Mouse (Mus musculus) hematopoietic multipotent progenitor cell, adult 10-12 weeks (in vitro differentiated cells): ENCODE data around the gene Spata13. TPM values are rescaled to one million over a fixed set of nuclear protein-coding genes. Genes with fewer than 3 reads are reported as not detected.

ENCODE experiments used
- polyA plus RNA-seq: library from polyadenylated mRNA; stranded (reverse); fragments of >175 nt; gene quantifications from 2 replicates; pipeline ENCODE4 v1.2.3, GENCODE M21; 2012; ENCODE audit warnings: low replicate concordance

Gene Spata13
- 55.0 and 59.2 TPM in 2 replicates for polyA plus RNA-seq

DNA sequence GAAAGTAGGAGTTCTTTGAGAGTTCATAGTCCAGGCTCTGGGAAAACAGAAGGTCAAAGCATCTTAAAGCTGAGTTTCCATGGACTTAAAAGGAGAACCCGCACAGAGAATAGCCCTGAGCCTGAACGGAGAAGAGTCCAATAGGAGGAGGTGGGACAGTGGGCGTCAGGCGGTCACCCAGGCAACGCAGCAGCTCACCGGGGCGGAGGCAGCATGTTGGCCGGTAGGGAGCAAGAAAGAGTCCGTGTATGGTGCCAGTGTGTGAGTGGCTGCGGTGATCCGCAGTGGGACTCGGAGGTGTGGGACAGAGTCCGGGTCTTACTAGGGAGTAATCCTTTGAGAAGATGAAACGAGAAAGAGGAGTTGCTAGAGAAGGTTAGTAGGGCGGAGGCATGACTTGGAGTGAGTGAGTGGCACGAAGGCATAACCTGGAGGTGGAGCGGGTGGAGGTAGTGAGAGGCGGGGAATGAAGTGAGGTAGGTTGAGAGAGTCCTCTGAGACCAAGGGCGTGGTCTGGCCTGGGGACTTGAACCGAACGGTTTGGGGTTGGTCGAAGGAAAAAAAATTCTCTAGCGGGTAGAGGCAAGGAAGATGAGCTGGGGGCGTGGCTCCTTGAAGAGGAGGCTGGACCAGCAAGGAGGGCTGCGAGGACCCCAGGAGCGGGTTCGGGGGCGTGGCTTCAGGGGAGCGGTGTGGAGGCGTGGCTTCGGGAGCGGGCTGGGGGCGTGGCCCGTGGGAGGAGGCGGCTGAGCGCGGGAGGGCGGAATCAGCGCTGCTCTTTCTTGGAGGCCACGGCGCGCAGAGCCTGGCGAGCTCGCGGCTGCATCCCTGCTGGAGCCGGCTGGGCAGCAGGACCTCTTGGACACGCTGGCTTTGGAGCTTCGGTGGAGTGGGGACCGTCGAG is at the start of gene Spata13:
Spata13 (plus strand) TSS at position 41 of the 904 bp plus-strand sequence.

DNA sequence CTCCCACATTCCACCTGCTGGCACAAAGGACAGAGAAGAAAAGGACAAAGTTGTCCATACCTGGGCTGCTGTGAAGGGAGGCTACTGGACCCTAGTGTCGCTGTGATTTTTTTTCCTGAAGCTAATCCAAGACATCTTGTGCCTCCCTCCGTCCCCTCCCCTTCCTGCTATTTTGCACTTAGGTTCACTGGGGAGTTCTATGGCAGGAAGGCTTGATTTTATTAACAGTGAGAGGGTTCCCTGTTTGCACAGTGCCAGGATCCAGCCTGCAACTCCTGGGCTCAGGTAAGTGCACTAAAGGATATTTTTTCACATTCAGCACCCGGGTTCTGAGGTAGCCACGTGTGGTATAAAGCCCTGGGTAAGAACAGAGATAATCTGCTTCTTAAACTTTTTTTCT is 134.1 kb downstream of the Spata13 start, which contains the start of gene C1qtnf9:
C1qtnf9 (plus strand) TSS at position 251 of the 400 bp plus-strand sequence.

GRCm38 (mm10) chr14:60784427-60785315 is 150.9 kb downstream of the Spata13 start, which contains the start of gene Mipep:
Gene Mipep, plus strand, starts transcription at chr14:60784573.

Other genes with a start within 250 kb of the Spata13 start
- gene C1qtnf9, start 134.1 kb downstream of the Spata13 start, polyA plus RNA-seq = 0.24 and 0.29 TPM in 2 replicates
- 5.3 and 12.2 TPM in 2 replicates for gene Mipep, start 150.6 kb downstream of the Spata13 start, polyA plus RNA-seq